Mouse (Mus musculus): ENCODE data around the gene Gtf2ird2.

DNA sequence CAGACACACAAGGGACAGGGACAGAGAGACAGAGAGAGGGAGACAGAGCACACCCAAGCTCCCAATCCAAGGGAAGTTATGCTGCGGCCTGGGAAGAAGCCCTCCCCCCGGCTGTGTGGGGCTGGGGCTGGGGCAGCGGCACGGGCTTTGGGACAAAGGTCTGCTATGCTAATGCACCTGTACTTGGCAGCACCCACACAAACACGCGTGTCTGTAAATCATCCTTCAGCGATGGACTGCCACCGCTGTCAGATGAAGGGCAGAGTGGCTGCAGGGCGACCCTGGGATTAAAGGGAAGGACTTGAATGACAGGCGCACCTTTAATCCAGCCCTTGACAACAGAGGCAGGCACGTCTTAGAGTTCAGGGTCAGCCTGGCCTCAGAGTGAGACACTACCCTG lies 87.6 kb downstream of the Gtf2ird2 start:
- TF ChIP-seq CTCF (IDR thresholded peaks at IDR 0.05; ENCODE audit: borderline replicate concordance, insufficient read depth, low read length) (no peak), POLR2A (IDR thresholded peaks at IDR 0.05; ENCODE audit: low read depth, low read length) (no peak)

Data from embryonic fibroblast, embryonic 13.5 days (primary cell).